ENCODE assay signal across 9 mouse cellular contexts in the genomic region with DNA sequence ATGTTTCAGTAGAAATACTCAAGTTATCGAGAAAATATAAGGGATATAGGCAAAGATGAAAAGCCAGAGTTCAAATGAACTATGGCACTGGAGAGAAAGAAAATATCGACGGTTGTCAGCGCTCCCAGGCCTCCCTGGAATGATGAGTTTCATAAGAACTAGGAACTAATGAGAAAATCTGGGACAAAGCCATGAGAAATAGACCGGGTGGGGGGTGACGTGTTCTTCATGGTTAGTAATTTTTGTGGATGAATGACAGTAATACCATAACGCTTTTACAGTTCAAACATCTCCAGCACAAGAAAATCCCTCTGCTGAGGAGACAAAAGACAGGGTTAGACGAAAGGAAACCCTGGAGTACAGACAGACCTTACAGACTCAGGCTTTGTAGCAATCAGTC. TPM values are rescaled to one million over a fixed set of nuclear protein-coding genes. Genes with fewer than 3 reads are reported as not detected.
DNase-seq lines count a peak whose midpoint lies in the region; ATAC-seq and TF ChIP-seq lines count a peak whose summit lies in the region.
"Had no signal": no experiment of that assay in that cellular context is flagged by ENCODE, and none has a peak within 500 bp of the region (broad histone marks: within the 10 kb centered on the region; RNA-seq: fewer than 3 reads in every experiment).

No protein-coding gene starts in this region.

- H3K4me2 ChIP-seq in forebrain, embryonic 12.5 days: peak overlapping the region; percentile 72
- H3K4me2 ChIP-seq in liver, embryonic 12.5 days: peak overlapping the region; percentile 92
- peak overlapping the region; percentile 80 for H3K4me2 ChIP-seq in stomach, postnatal 0 days (replicated peaks; ENCODE audit: low read depth)

- no peak for TF ChIP-seq EP300 in stomach, postnatal 0 days (optimal IDR thresholded peaks at IDR 0.05)

- no peak for DNase-seq in spleen, adult 2 months (ENCODE audit: low read depth in 1 of 2, low spot score in 2 of 2)
- no peak for DNase-seq in spleen, postnatal 14 days (ENCODE audit: low spot score in 2 of 2)
- no peak for DNase-seq in stomach, postnatal 0 days (ENCODE audit: low spot score)
- no peak for DNase-seq in MN1 (ENCODE audit: low spot score)
- DNase-seq in cerebellum, adult 11 months: no peak
- DNase-seq in right cerebral cortex, adult 18-20 months: no peak
- DNase-seq: cerebellum, postnatal 36 days had no signal

- TF ChIP-seq POLR2A in spleen, adult 2 months (IDR thresholded peaks at IDR 0.05; ENCODE audit: low read depth, low read length): no peak

- no peak for ATAC-seq in forebrain, embryonic 12.5 days (ENCODE audit: low FRiP score)
- no peak for ATAC-seq in liver, embryonic 12.5 days
- ATAC-seq in stomach, postnatal 0 days (ENCODE audit: low FRiP score, low TSS enrichment): no peak

- H3K36me3 ChIP-seq in spleen, adult 2 months (ENCODE audit: control insufficient read depth, insufficient read depth, low read length): peaks cover 14% of the 10 kb centered on the region
- H3K36me3 ChIP-seq in forebrain, embryonic 12.5 days (replicated peaks): peaks cover 45% of the 10 kb centered on the region
- peaks cover 56% of the 10 kb centered on the region for H3K36me3 ChIP-seq in liver, embryonic 12.5 days
- peaks cover 13% of the 10 kb centered on the region for H3K36me3 ChIP-seq in stomach, postnatal 0 days (ENCODE audit: control insufficient read depth, insufficient read depth, low read length)

- no peaks in the 10 kb centered on the region for H3K9me3 ChIP-seq in forebrain, embryonic 12.5 days
- H3K9me3 ChIP-seq in liver, embryonic 12.5 days (replicated peaks): no peaks in the 10 kb centered on the region
- H3K9me3 ChIP-seq in stomach, postnatal 0 days (ENCODE audit: control insufficient read depth, low read length): no peaks in the 10 kb centered on the region

- no peak overlapping the region for H3K27ac ChIP-seq in spleen, adult 2 months (ENCODE audit: insufficient read depth, low read length)
- 0 out of 2 replicates have a peak overlapping the region, but pooled peaks have one; percentile 89 for H3K27ac ChIP-seq in forebrain, embryonic 12.5 days
- H3K27ac ChIP-seq in liver, embryonic 12.5 days: peak overlapping the region; percentile 87; the same call in 1 of the 2 replicates
- H3K27ac ChIP-seq in stomach, postnatal 0 days (replicated peaks): no peak overlapping the region

- H3K27me3 ChIP-seq in spleen, adult 2 months (ENCODE audit: control insufficient read depth, insufficient read depth, low read length): no peaks in the 10 kb centered on the region
- no peaks in the 10 kb centered on the region for H3K27me3 ChIP-seq in forebrain, embryonic 12.5 days
- no peaks in the 10 kb centered on the region for H3K27me3 ChIP-seq in liver, embryonic 12.5 days (replicated peaks)
- no peaks in the 10 kb centered on the region for H3K27me3 ChIP-seq in stomach, postnatal 0 days (ENCODE audit: control insufficient read depth, insufficient read depth, low read length)

- peak overlapping the region; percentile 85 for H3K9ac ChIP-seq in forebrain, embryonic 12.5 days
- H3K9ac ChIP-seq in liver, embryonic 12.5 days: peak overlapping the region; percentile 94
- H3K9ac ChIP-seq in stomach, postnatal 0 days (ENCODE audit: low read length): peak overlapping the region; percentile 82

- H3K4me1 ChIP-seq in spleen, adult 2 months (ENCODE audit: control insufficient read depth, insufficient read depth, insufficient read length): no peaks in the 10 kb centered on the region; the same call in 1 of the 2 replicates
- peaks cover 14% of the 10 kb centered on the region for H3K4me1 ChIP-seq in forebrain, embryonic 12.5 days
- peaks cover 52% of the 10 kb centered on the region for H3K4me1 ChIP-seq in liver, embryonic 12.5 days
- H3K4me1 ChIP-seq in stomach, postnatal 0 days (replicated peaks; ENCODE audit: control insufficient read depth, insufficient read depth): no peaks in the 10 kb centered on the region

- WGBS in spleen, adult 2 months: 71% methylated on average over 8 of the region's 8 CpGs
- WGBS in forebrain, embryonic 12.5 days: 33% methylated on average over 8 of the region's 8 CpGs
- WGBS in liver, embryonic 12.5 days (ENCODE audit: insufficient replicate concordance): 56% methylated on average over 8 of the region's 8 CpGs
- WGBS in stomach, postnatal 0 days: 33% methylated on average over 8 of the region's 8 CpGs

- TF ChIP-seq CTCF in spleen, adult 2 months (IDR thresholded peaks at IDR 0.05; ENCODE audit: extremely low read depth, insufficient read depth, insufficient read length, insufficient replicate concordance): no peak
- no peak for TF ChIP-seq CTCF in stomach, postnatal 0 days (IDR thresholded peaks at IDR 0.05; ENCODE audit: low read depth)

- H3K4me3 ChIP-seq in spleen, adult 2 months (ENCODE audit: extremely low read depth, insufficient read depth, insufficient read length): peak overlapping the region; percentile 85; the same call in 1 of the 2 replicates
- peak overlapping the region; percentile 91 for H3K4me3 ChIP-seq in forebrain, embryonic 12.5 days (replicated peaks)
- H3K4me3 ChIP-seq in liver, embryonic 12.5 days: peak overlapping the region; percentile 85
- H3K4me3 ChIP-seq in stomach, postnatal 0 days (ENCODE audit: low read depth, low read length): peak overlapping the region; percentile 92

RNA-seq across cellular contexts. Expression of a gene that starts 1.1 kb away (rescaled TPM):
- 8.6 and 10.5 TPM in 2 replicates for polyA plus RNA-seq in spleen, adult 2 months (2012; rRNA removed)
- 304 and 312 TPM in 2 replicates for polyA plus RNA-seq in forebrain, embryonic 12.5 days (2016; fragmentation: Nextera tagmentation; extraction: Ambion mirVana)
- polyA plus RNA-seq in liver, embryonic 12.5 days (2016; fragmentation: Nextera tagmentation; extraction: Ambion mirVana): 112 and 114 TPM in 2 replicates
- polyA plus RNA-seq in stomach, postnatal 0 days (2015; fragmentation: Nextera tagmentation; extraction: Ambion mirVana): 51.8 and 53.9 TPM in 2 replicates

RNA-seq across cellular contexts. Expression of a gene that starts 22.6 kb away (rescaled TPM):
- 127 and 135 TPM in 2 replicates for polyA plus RNA-seq in spleen, adult 2 months (2012; rRNA removed)
- 76.5 and 78.2 TPM in 2 replicates for polyA plus RNA-seq in forebrain, embryonic 12.5 days (2016; fragmentation: Nextera tagmentation; extraction: Ambion mirVana)
- polyA plus RNA-seq in liver, embryonic 12.5 days (2016; fragmentation: Nextera tagmentation; extraction: Ambion mirVana): 15.6 and 15.8 TPM in 2 replicates
- 6.2 and 6.5 TPM in 2 replicates for polyA plus RNA-seq in stomach, postnatal 0 days (2015; fragmentation: Nextera tagmentation; extraction: Ambion mirVana)

RNA-seq across cellular contexts. Expression of a gene that starts 56.2 kb away (rescaled TPM):
- polyA plus RNA-seq in spleen, adult 2 months (2012; rRNA removed): 12.6 and 15.3 TPM in 2 replicates
- polyA plus RNA-seq in forebrain, embryonic 12.5 days (2016; fragmentation: Nextera tagmentation; extraction: Ambion mirVana): 12.8 and 14.6 TPM in 2 replicates
- 8.1 and 8.2 TPM in 2 replicates for polyA plus RNA-seq in liver, embryonic 12.5 days (2016; fragmentation: Nextera tagmentation; extraction: Ambion mirVana)
- polyA plus RNA-seq in stomach, postnatal 0 days (2015; fragmentation: Nextera tagmentation; extraction: Ambion mirVana): 2.2 and 2.8 TPM in 2 replicates

RNA-seq across cellular contexts. Expression of a gene that starts 56.5 kb away (rescaled TPM):
- 31.5 and 33.2 TPM in 2 replicates for polyA plus RNA-seq in spleen, adult 2 months (2012; rRNA removed)
- polyA plus RNA-seq in forebrain, embryonic 12.5 days (2016; fragmentation: Nextera tagmentation; extraction: Ambion mirVana): 28.1 and 31.8 TPM in 2 replicates
- polyA plus RNA-seq in liver, embryonic 12.5 days (2016; fragmentation: Nextera tagmentation; extraction: Ambion mirVana): 78.9 and 79.3 TPM in 2 replicates
- 4.1 and 4.2 TPM in 2 replicates for polyA plus RNA-seq in stomach, postnatal 0 days (2015; fragmentation: Nextera tagmentation; extraction: Ambion mirVana)

Comparison
In these comparisons a context has a peak if more than half of its experiments do, and no peak if none do; other contexts are left out.
1. H3K27ac ChIP-seq: peak in forebrain, embryonic 12.5 days (single experiment) and liver, embryonic 12.5 days (single experiment); none in spleen, adult 2 months (single experiment) and stomach, postnatal 0 days (single experiment).
2. Peak in every context shown above with its lines, with median percentiles within 50 percentile points of each other: H3K4me3 ChIP-seq, H3K4me2 ChIP-seq and H3K9ac ChIP-seq.